Mouse (Mus musculus) testis, adult 2 months (tissue): ENCODE data around the gene 9530077C05Rik.

Source experiments
- CTCF ChIP-seq: fragments of 200-500 bp; IDR thresholded peaks from 2 replicates; pipeline ENCODE4 v1.5.1; 2012; ENCODE audit warnings: low read depth, mild to moderate bottlenecking, inconsistent platforms, low read length, moderate library complexity; ENCODE audit not compliant: control insufficient read depth, insufficient read depth, insufficient replicate concordance
- POLR2A ChIP-seq: fragments of 200-500 bp; IDR thresholded peaks from 2 replicates; pipeline ENCODE4 v1.6.1; 2012; ENCODE audit warnings: low read depth, mild to moderate bottlenecking, inconsistent platforms, low read length, moderate library complexity; ENCODE audit not compliant: control insufficient read depth

DNA sequence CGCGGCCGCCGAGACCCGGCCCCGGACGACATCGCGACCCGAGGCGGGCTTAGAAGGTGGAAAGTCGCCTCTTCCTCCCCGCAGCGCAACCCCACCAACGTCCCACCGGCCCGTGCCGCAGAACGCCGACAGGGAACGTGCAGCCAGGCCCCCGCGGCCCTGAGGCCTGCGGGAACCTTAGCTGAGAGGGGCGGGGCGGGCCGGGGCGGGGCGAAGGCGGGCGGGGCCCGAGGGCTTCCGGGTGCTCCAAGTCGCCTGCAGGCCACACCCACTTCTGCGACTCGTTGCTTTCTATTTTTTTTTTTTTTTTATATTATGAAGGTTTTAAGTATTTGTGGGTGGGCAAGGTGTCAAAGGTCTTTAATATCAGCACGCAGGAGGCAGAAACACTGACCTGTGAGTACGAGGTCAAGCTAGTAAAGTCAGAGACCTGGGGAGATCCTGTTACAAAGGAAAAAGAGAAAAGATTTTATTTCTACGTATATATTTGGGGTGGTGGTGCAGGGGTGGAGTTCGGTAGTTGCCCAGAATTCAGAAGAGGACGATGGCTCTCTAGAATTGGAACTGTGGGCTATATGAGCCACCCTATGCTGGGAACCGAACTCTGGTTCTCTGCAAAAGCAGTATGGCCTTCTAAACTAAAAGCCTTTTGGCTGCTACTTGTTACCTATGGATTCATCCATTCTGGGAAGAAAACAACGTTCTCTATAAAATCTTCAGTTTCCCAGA, 57.0 kb downstream of the 9530077C05Rik start:
- no peak for TF ChIP-seq CTCF
- peak; percentile 97 for TF ChIP-seq POLR2A
